Mouse (Mus musculus): ENCODE measurements around the gene Sgms2.

DNA sequence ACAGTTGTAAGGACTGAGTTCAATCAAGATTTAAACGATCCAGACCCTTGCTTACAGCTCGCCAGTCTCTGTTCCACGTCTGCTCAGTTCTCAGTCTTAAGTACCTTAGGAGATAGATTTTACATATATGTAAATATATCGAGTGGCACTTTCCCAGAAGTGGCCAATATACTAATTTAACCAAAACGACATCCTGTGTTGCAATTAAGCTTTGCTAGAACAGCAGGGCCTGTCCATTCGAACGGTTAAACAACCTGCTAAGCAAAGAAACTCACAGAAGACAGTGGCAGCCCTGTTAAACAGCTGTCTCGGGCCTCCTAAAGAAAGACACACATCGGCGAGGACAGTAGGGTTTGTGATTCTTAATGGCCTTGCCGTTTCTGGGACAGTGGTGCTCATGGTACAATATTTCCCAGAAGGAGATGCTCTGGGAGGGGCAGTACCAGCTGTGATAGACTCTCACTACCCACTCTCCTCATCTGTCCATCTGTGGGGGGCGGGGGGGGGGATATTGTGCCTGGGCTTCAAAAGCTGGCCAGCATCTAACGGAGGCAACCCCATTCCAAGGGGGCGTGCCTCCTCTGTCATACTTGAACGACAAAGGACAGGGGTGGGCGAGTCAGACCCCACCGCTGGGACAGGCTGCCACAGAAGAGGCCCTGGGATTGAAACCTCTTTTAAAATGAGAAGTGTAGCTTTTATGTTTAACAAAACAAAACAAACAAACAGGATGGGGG lies 9.1 kb downstream of the Sgms2 start:
- TF ChIP-seq POLR2A (IDR thresholded peaks at IDR 0.05; ENCODE audit: control insufficient read depth, extremely low read depth, insufficient read depth, low read length, poor library complexity) (no peak), CTCF (IDR thresholded peaks at IDR 0.05; ENCODE audit: borderline replicate concordance, control insufficient read depth, extremely low read depth, insufficient read depth, low read length, poor library complexity) (no peak)
